Mouse (Mus musculus) regulatory T cell (primary cell): ENCODE measurements around the gene Srgap2.
"Not testable (repeated sequence)": the region's sequence is repeated elsewhere in the genome, so short reads cannot be mapped to it uniquely, and the experiment has no call there.

Source experiments
- in situ Hi-C: fragments of 300-600 bp; cut with MboI, MseI; formaldehyde crosslinking; loops from one replicate; pipeline ENCODE4 v1.15.1; 2025; ENCODE audit warnings: high pct_unique_total_duplicates

Srgap2 gene

DNA sequence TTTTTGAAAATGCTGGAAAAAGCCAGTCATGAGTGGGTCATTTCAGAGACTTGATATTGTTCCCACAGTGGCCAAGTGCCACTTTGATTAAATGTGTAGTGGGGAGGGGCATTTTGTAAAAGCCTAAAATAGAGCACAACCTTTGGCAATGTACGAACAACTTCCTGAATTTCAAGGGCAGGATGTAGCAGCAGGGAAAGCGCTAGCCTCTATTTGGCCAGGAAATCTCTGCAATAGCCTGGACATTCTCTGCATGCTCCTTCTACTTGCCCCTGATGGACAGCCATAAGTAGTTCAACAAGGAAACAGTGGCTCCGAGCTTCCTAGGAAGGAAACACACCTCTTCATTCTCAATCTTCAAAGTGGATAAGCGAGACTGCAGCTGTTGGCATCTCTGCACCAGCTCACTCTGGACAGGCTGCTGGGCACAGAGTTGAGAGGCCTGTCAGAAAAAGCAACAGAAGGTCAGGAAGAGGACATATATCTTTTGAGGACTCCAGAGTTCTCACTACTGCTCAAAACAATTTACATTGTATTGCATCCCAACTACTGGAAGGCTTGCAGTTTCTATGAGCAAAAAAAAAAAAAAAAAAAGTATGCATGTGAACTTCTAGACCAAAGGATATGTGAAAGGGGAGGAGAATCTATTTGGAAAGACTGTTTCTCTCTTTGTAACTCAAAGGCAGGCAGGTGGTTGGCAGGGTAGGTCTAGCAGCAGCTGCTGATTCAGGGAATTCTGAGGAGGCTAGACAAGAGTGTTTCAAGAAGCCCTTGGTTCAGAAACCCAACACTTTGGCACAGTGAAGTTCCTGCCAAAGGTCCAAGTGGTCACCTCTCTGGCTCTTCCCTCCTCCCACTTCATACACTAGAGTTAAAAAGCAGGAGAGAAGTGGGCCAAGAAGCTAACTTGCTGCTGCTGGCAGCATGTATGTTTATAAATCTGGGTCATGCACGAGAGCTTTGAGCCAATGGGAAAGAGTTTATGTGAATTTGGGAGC is 181.4 kb downstream of the Srgap2 start:
- in situ Hi-C loops, result no loop called here

DNA sequence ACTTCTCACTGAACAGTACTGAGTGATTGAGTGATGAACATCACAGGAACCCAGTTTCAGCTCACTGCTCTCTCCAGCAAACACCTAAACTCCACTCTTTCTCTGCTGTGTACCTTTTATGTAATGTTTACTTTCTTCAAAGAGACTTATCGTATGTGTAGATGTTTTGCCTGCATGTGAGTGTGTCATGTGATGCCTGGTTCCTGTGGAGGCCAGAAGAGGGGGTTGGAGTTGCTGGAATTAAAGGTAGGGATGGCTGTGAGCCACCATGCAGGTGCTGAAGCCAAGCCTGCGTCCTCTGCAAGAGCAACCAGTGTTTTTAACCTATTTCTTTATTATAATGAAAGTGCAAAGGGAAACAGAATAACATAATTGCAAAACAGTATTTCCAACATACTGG is 182.5 kb downstream of the Srgap2 start:
- in situ Hi-C loops, result no loop called here

DNA sequence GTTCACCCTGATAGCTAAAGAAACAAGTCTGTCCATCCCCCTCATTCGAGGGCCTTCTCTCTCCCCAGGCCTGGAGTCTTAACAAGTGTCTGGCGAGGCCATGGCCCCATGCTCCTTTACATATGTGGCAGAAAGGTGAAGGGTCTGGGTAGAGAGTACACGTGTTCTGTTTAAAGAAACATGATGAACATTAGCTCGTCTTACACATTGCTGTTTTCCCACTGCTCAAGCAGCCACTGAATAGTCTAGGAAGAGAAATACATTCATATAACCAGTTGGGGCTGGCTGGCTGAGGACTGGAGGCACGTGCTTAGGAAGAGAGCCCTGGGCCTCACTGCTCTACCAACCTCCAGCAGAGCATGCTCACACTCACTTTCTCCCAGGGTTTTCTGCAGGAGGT is 191.1 kb downstream of the Srgap2 start:
- in situ Hi-C loops, result no loop called here

DNA sequence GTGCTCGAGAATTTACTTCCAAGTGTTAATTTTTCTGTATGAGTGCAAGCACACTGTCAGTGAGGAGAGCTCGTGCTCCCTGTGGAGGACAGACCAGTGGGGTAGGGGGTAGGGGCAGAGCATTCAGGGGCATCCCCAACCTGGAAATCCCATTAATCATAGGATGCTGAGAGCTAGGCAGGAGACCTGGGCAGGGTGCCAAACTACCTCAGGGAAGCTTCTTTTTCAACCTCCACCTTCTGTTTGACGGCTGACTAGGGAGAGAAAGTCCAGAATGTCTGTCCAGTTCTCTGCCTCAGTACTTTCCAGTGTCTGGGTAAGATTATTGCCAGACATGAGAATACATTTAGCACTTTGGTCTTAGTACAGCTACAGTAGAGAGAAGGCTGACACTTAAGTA is 191.5 kb downstream of the Srgap2 start:
- in situ Hi-C loops, result no loop called here

DNA sequence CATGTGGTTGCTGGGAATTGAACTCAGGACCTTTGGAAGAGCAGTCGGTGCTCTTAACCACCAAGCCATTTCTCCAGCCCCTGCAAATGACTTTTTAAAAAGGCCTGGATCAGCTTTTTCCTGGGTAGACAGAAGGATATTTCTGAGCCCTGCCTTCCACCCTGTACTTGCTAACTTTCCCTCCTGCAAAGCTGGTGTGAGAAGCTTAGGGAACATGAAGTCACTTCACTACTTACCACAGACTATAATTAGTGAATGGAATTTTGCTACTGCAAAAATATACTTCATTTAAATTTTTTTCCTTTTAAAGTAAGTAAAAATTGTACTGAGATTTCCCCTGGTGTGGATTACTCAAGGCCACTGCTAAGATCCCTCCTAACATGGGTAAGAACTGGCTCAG is 196.0 kb downstream of the Srgap2 start:
- in situ Hi-C loops, result no loop called here

DNA sequence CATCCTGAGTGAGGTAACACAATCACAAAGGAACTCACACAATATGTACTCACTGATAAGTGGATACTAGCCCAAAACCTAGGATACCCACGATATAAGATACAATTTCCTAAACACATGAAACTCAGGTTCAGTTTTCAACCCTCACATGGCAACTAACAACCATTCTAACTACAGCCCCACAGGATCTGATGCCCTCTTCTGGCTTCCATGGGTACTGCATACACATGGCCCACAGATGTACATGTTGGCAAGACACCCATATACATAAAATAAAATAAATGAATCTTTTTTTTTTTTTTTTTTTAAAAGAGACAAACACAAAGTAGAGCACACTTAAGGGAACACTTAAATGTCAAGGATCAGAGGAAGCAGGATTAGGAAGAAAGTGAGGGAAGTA is 198.1 kb downstream of the Srgap2 start:
- in situ Hi-C loops, result not testable (repeated sequence)

DNA sequence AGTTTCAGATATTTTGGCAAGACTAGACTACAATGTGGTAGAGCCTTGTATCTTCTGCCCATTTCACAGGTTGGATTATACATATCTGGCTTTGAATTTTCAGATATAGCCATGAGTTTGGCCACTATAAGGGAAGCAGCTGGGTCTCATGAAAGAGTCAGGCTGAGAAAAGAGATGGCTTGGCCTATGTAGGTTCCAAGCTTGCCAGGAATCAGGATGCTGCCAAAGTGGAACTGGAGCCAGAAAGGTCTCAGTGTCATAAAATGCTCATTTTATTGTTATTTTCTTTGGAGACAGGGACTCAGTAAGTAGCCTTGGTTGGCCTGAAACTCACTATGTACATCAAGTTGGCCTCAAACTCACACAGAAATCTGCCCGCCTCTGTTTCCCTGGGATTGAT is 200.0 kb downstream of the Srgap2 start:
- in situ Hi-C loops, result no loop called here

DNA sequence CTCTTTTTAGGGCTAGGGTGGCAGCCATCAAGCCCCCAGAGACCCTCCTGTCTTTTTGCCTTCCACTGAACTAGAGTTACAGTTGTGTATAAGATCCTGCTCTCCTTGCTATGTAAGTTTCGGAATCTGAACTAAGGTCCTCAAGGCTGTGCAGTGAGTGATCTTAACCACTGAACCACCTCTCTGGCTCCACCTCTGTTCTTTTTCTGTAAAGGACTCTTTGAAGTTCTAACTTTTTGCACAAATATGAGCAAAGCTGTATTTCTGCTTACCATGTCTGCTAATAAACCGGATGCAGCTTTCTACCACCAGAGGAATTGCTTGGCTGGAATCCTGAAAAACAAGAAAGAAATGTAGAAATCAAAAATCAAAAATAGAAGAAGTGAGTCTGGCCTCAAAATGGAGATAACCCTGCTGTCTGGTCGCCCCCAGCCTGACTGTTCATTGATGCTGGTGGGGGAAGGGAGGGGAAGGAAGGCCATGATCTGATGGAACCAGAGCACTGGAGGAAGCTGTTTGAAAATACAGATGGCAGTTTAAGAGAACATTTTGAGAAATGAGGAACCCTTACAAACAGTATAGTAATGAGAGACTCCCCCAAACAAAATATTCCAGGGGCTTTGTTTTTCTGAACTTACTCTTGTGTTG is 202.2 kb downstream of the Srgap2 start:
- in situ Hi-C loops, result no loop called here

DNA sequence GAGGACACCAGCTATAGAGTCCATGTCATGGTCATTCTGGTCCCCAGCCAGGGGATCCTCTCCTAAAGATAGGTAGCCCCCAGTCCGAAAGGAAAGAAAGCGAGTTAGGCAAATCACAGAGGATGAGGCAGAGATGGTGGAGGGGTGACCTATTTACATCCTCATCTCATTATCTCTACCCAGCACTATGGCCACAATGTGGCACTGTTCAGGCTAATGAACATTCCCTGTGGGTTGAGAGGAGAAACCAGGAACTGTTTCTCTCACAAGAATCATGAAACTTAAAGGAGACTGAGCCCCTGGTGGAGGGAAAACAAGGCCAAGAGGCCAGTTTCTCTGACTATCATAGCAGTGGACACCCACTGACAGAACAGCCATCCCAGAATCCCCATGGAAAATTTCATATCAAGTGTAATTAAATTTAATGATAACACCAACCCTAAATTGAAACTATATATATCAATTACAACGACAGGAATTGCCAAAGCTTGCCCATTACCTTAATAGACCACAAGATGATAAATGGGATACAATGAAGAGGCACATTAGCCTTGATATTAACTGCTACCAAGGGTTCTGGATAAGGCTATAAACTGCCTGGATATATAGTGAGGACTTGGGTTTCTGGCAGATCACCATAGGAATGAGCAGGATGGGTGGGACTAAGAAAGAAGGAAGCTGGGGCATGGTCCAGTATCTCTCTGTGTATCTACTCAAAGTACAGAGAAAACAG is 207.4 kb downstream of the Srgap2 start:
- in situ Hi-C loops, result no loop called here

DNA sequence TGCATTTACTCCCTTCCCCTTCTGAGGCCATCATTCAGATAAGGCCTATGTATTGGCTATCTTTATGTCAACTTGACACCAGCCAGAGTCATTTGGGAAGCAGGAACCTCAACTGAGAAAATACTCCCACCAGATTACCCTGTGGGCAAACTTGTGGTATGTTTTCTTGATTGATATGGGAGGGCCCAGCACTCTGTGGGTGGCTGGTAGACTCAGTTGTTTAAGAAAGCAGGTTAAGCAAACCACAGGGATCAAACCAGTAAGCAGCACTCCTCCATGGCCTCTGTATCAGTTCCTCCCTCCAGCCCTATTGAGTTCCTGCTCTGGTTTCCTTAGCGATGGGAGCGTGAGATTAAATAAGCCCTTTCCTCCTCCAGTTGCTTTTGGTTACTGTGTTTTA is 208.8 kb downstream of the Srgap2 start:
- in situ Hi-C loops, result no loop called here

DNA sequence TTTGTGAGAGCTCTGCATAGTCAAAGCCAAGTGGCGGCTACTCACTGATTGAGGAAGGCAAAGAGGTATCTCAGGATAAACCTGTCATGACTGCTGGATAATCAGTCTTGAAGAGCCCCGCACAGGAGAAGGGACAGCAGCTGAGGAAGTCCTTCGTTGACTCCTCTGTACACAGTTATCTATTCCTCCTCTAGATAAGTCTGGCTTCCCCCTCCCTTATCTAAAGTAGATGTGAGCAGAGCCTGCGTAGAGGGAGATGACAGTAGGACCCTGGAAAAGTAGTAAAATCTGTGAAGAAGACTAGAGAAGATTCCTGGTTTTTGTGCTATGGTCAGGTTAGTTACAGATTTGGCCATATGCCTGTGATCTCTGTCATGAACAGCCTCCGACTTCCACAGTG is 209.5 kb downstream of the Srgap2 start:
- in situ Hi-C loops, result no loop called here

DNA sequence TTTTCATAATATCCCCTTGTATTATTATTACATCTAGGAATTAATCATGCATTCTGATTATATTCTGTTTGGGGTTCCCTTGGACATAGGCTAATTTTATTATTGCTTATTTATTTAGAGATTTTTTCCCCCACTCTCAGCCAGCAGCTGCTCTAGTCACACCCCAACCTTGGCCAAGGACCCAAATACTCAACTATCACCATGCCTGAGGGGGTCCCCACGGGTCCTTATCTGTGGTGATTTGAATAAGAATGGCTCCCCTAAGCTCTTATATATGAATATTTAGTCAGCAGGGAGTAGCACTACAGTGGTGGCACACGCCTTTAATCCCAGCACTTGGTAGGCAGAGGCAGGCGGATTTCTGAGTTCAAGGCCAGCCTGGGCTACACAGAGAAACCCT is 215.9 kb downstream of the Srgap2 start:
- in situ Hi-C loops, result no loop called here

DNA sequence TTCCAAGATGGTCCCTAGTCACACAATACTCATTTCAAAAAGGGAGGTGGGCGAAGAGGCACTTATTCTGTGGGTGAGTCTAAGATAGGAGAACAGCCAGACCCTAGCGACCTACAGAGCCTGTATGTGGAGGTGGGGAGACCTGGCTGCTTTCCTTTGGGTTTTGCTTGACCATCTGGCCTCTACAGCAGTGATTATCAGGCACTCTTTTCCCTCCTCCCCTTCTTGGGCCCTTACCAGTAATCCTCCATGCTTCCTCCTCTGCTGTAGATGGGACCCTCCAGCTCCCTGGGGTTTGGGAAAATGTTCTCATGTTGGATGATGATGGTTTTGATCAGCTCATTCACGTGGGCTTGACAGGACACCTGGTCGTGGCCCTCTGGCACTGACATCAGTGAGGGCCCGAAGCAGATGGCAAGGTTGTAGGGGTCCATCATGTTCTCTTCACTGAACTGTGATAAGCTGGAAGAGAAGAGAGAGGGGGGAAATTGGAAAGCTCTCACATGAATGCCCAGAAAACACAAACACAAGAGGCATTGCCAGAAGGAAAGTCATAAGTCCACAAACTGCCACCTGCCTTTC is 216.8 kb downstream of the Srgap2 start:
- in situ Hi-C loops, result no loop called here

DNA sequence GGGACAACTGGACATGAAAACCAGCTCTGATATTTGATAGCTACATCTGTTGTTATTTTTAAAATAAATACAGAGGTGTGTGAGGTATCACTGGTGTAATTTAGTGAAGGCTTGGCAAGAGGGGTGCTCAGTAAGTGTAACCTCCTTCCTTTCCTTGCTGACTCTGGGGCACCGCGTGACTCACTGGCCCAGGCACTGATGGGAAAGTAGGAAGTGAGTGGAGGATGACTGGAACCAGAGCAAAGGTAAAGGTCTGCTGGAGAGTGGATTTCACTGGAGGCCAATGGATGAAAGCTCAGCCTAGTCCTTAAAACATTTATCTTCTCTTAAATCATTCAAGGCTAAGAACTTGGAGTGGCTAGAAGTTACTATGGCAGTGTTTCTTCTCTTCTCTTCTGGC is 226.4 kb downstream of the Srgap2 start:
- in situ Hi-C loops, result no loop called here

DNA sequence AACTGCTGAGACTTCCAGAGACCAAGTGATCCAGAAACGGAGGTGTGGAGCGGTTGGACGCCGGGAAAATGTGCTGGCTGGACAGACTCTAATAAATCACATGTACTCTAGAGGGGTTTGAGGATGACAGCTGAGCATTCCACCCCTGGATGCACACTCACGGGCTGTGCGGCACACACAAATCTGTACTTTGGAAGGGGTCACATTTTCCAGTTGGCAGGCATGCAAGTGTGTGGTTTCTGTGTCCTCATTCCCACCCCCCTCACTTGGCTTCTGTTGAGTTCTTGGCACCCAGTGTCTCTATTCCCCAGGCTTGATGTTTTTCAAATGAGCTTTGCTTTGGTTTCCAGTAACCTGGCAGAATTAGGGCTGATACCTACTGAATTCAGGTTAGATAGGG is 227.4 kb downstream of the Srgap2 start:
- in situ Hi-C loops, result no loop called here

DNA sequence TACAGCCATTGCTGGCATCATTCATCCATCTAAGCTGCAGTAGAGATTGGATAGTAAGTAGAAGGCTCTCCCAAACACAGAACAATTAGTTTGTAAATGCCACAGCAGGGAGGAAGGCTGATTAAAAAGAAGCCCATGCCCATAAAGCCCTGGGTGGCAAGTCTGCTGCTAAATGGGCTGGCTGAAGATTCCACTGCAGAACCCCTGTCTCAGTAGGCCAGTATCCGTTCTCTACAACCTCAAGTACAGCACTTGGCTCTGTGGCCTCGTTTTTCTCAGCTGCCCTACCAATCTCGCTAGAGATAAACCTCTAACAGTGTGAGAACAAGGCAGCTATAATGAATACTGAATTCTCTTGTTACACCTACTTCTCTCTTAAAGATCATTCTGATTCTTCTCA is 227.9 kb downstream of the Srgap2 start:
- in situ Hi-C loops, result no loop called here

DNA sequence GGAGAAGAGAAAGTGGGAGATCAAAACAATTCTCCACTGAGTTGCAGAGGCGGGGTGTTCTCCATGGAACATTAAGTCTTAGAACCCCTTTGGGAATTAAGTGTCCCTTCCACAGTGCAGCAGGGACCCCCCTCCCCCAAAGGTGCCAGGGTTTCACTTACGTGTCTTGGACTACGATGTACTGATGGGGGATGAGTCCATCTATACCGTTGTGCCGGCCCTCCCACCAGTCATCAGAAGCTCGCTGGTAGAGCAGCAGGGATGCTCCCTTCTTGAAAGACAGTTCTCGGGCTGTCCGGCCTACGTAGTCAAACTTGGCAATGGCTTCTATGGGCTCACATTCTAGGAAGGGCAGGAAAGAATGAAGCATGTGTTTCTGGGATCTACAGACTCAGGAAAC is 229.0 kb downstream of the Srgap2 start:
- in situ Hi-C loops, result no loop called here

DNA sequence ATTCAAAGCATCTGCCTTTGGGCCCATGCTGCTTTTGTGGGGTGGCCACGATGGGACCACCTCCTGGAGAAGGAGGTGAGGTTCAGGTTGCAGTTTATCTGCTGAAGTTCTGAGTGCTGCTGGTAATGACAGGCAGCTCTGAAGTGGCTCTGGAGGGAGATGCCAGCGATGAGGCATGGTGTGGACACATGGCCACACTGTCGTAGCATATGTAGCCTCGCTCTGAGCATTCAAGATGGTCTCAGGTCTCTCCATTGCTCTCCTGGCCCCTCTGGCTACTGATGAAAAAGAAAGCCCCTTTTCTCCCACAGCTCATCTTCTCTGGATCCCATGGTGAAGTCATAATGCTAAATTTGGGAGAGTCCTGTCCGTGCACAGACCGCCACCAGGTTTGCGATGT is 230.4 kb downstream of the Srgap2 start:
- in situ Hi-C loops, result no loop called here

DNA sequence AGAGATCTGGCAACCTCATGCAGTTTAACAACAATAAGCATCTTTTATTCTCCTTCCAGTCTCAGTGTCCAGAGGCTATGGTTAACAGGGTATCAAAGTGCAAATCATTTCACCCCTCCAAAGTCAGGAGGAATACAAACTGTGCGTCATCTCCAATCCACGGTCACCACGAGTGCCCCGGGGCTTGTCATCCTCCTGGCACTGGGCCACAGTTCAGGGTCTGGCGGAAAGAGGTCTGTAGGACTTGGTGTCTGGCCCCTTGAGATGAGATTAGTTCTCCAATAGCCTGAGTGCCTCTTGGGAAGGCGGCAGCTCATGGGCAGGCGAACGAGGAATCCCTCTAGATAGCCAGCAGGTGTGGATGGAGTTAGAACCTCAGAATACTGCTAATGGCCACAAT is 232.0 kb downstream of the Srgap2 start:
- in situ Hi-C loops, result no loop called here

DNA sequence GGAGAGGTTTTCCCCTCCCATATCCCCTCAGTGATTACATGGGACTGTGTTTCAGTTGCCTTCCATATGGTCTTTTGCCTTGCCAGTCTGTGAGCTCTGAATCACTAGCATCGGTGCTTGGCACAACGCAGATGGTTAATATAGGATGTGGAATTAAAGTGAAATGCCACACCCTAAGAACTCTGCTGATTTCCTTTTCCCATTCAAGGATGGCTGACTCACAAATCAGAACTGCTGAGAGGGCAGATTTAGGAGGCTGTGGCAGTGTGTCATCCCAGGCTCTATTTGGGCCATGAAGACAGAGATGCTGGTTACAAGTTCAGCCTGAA is 233.3 kb downstream of the Srgap2 start:
- in situ Hi-C loops, result no loop called here

DNA sequence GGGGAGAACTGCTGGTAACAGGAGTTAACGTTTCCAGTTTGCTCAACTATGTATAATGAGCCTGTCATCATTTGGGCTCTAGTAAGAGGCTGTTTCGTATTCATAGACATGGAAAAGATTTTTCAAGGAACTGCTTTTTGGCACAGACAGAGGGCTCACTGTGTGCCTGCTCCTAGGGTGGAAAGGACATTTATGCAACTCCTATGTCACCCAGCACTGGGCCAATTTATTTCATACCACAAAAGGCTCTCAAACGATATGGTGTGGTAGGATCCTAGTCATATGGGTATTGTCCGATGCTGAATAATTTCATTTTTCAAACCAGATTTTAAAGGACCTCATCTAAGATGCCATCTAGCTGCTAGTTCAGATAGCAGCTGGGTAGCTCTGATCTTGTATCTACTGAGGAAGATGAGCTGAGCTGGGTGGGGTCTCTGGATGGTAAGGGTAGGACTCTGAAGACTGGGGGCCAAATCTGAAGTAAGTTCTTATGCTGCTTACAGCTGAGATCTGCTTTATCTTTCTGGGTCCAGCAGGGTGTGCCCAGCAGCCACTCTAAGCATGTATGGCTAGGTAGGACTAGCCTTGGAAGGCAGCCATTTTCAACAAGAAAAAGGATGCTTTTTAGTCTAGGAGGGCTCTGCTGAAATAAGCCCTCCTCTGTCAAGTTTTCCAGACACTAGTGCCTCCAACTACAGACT is 233.8 kb downstream of the Srgap2 start:
- in situ Hi-C loops, result no loop called here

DNA sequence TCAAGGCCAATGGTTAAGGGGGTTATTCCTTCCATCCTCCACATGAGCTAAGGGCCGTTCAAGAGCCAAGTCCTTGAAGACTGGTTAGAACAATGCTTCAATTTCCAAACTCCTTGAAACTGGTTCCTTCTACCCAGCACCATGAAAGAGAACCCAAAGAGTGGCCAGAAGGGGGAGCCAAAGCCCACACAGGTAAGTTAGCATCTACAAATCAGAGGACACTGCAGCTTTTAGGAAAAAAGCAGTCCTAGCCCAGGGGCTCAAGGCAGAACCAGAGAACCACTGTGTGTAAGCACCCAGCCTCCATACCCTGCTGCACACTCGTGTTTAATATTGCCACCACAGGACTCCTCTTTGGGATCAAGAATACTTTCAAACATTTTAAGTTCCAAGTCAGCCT is 236.5 kb downstream of the Srgap2 start:
- in situ Hi-C loops, result no loop called here
